Mouse (Mus musculus) lung, adult 2 months (tissue): ENCODE measurements around the gene Hist2h3b.

Source experiments
- CTCF ChIP-seq: fragments of 200-500 bp; IDR thresholded peaks from 2 replicates; pipeline ENCODE4 v1.5.1; 2011; ENCODE audit warnings: mild to moderate bottlenecking, low read length, control low read depth; ENCODE audit not compliant: insufficient read depth
- POLR2A ChIP-seq: fragments of 200-500 bp; IDR thresholded peaks from 2 replicates; pipeline ENCODE4 v1.6.1; 2011; ENCODE audit warnings: low read depth, mild to moderate bottlenecking, control low read depth, low read length, borderline replicate concordance; ENCODE audit errors: extremely low read depth

DNA sequence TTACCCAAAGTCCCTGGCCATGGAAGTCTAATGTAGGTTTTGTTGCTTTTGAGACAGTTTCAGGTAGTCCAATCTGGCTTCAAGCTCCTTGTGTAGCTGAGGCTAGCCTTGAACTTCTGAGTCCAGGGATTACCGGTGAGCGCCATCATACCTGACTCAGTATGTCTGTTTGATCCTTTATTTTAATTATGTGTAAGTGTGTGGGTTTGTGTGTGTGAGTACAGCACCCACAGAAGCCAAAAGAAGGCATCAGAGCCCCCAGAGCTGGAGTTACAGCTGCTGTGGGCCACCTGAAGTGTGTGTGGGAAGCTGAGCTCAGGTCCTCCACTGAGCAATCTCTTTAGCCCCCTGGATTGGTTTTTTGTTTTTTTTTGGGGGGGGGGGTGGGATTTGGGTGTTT, 31.1 kb downstream of the Hist2h3b start:
- no peak for TF ChIP-seq POLR2A
- no peak for TF ChIP-seq CTCF
